Mouse (Mus musculus) embryonic facial prominence, embryonic 11.5 days (tissue): ENCODE results near the gene Rpia. TPM values are rescaled to one million over a fixed set of nuclear protein-coding genes. Genes with fewer than 3 reads are reported as not detected.
"Not testable (repeated sequence)": the region's sequence is repeated elsewhere in the genome, so short reads cannot be mapped to it uniquely, and the experiment has no call there.

ENCODE experiments used
- ATAC-seq: fragments of 200-750 bp; cut with Nextera tagmentation; replicated peaks from 2 replicates; pipeline ENCODE4 v1.8.0; 2017; ENCODE audit warnings: low read depth; ENCODE audit not compliant: insufficient number of reproducible peaks, low FRiP score, low TSS enrichment
- DNase-seq: peaks from one replicate; pipeline ENCODE4 v3.0.0-alpha.2; 2015; ENCODE audit warnings: low spot score
- H3K27ac ChIP-seq: fragments of 300-500 bp; sonication (generic); replicated peaks from 2 replicates; pipeline ENCODE4 v1.5.1; 2014; ENCODE audit warnings: mild to moderate bottlenecking, low read depth, low read length, control low read depth
- H3K27me3 ChIP-seq: fragments of 300-500 bp; sonication (generic); 2 replicates; pipeline ENCODE4 v1.6.1; 2014; ENCODE audit warnings: mild to moderate bottlenecking, low read length, moderate library complexity, mixed read lengths; ENCODE audit not compliant: control insufficient read depth, insufficient read depth
- H3K36me3 ChIP-seq: fragments of 300-500 bp; sonication (generic); replicated peaks from 2 replicates; pipeline ENCODE4 v1.6.1; 2014; ENCODE audit warnings: low read depth, mild to moderate bottlenecking, low read length, moderate library complexity, mixed read lengths; ENCODE audit not compliant: control insufficient read depth, insufficient read depth
- H3K4me1 ChIP-seq: fragments of 300-500 bp; sonication (generic); 2 replicates; pipeline ENCODE4 v1.6.1; 2014; ENCODE audit warnings: low read length, mixed read lengths; ENCODE audit not compliant: control insufficient read depth, insufficient read depth
- H3K4me2 ChIP-seq: fragments of 300-500 bp; sonication (generic); 2 replicates; pipeline ENCODE4 v1.6.1; 2014; ENCODE audit warnings: low read depth, mild to moderate bottlenecking, control low read depth, low read length, moderate library complexity
- H3K4me3 ChIP-seq: fragments of 300-500 bp; sonication (generic); 2 replicates; pipeline ENCODE4 v1.5.1; 2014; ENCODE audit warnings: low read depth, low read length, control low read depth
- H3K9ac ChIP-seq: fragments of 300-500 bp; sonication (generic); replicated peaks from 2 replicates; pipeline ENCODE4 v1.6.1; 2014; ENCODE audit warnings: mild to moderate bottlenecking, control low read depth, low read length
- H3K9me3 ChIP-seq: fragments of 300-500 bp; sonication (generic); replicated peaks from 2 replicates; pipeline ENCODE4 v1.6.1; 2016; ENCODE audit warnings: mild to moderate bottlenecking, low read length, inconsistent platforms, mixed read lengths; ENCODE audit not compliant: control insufficient read depth
- WGBS: fragments of 180-500 bp; shearing (Covaris S2); extraction: QIAGEN DNeasy Blood & Tissue Kit; methylation state at CpG from one replicate; pipeline ENCODE4 v1.1.7; 2014; 5-methylcytosine and 5-hydroxymethylcytosine counted together
- polyA plus RNA-seq: library from polyadenylated mRNA; unstranded; fragments of >200 nt; fragmentation: Nextera tagmentation; extraction: Ambion mirVana; gene quantifications from 2 replicates; pipeline ENCODE4 v1.2.1, GENCODE M21; 2014

Gene Rpia
- polyA plus RNA-seq, 1 experiment from 2014 or later: 2.1 TPM

DNA sequence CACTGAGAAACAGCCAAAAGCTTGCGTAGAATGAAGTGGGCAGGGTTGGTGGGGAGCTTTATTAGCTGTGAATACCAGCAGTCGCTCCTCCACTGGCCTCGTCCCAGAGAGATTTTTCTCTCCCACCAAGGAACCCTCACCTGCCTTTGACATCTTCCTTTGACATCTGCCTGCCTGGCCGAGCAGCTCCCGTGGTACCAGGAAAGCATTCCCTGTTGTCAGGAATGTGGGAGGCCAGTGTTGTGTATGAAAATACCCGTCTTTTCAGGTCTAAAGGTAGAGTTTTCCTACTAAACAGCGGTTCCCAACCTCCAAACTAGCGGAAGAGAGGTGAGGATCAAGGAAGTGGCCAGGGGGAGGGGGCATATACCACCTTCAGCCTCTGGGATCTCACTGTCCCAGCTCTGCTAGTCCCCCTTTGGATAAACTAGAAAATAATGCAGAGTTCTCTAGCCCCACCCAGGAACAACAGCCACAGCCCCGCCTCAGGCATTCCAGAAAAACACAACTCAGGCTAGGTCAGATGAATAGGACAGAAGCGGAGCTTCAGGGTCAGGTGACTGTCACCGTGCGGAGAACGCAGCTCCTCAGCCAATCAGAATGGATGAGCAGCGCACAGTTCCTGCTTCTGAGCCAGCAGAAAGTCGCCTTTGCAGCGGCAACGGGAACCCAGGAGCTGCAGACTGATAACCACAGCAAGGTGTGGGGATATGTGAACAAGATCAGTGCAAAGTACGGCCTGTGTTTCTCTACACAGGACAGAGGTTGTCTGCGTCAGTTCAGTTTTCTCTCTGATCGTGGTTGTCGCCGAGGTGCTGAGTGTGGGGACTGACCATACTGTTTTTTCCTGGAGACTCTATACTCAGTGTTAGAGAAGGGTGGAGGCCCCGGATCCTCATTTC lies 32.3 kb upstream of the Rpia start:
- Histone ChIP-seq H3K9ac (peak overlapping the region; percentile 46), H3K4me1 (no peaks in the 10 kb centered on the region), H3K27me3 (no peaks in the 10 kb centered on the region), H3K9me3 (no peaks in the 10 kb centered on the region), H3K4me2 (peak overlapping the region; percentile 62), H3K27ac (no peak overlapping the region), H3K4me3 (peak overlapping the region; percentile 31), H3K36me3 (no peaks in the 10 kb centered on the region)
- WGBS: 9% methylated on average over 23 of the region's 23 CpGs
- DNase-seq (peak; percentile 74), ATAC-seq (peak; percentile 84)

DNA sequence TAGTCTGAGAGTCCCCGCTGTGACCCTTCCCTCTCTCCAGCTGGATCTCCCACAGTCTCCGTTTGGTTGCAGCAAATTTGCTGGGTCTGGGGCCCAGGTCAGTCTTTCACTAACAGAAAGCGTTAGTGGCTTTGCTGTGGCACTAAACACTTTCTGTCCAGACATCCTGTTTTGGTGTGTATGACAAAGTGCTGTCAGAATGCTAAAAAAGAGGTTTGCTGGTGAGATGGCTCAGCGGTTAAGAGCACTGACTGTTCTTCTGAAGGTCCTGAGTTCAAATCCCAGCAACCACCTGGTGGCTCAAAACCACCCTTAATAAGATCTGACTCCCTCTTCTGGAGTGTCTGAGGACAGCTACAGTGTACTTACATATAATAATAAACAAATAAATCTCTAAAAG lies 31.2 kb upstream of the Rpia start:
- H3K27me3 ChIP-seq, ATAC-seq, H3K4me2 ChIP-seq, H3K4me3 ChIP-seq, H3K27ac ChIP-seq, H3K9ac ChIP-seq, H3K9me3 ChIP-seq, H3K4me1 ChIP-seq, DNase-seq, H3K36me3 ChIP-seq: not testable (repeated sequence)
- 76% methylated on average over 4 of the region's 4 CpGs for WGBS

DNA sequence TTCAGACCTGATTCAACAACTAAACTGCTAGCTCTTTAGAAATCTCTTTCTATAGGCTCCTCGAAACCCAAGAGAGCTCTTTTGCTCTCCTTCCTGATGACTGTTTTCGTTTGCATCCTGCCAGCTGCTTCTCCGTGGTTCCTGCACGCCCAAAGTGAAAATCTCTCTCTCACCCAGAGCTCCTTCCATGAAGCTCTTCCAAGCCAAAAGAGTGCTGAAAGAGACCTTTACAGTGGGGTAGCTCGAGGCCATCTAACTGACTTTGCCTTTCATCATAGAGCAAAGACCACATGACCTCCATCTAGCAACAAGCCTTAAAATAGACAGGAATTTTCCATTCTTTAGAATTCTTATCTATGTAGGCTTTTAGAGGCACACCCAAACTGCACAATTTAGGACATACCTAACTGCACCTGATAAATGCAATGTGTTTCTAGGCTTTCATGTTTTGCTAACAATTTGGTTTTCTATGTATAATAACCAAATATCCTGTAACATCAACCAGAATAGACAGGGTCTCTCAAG lies 30.4 kb upstream of the Rpia start:
- DNase-seq: no peak
- 62% methylated on average over 5 of the region's 5 CpGs for WGBS
- H3K27me3 ChIP-seq: no peaks in the 10 kb centered on the region
- H3K9ac ChIP-seq: no peak overlapping the region
- ATAC-seq: no peak
- H3K4me1 ChIP-seq: no peaks in the 10 kb centered on the region
- H3K9me3 ChIP-seq: no peaks in the 10 kb centered on the region
- no peak overlapping the region for H3K27ac ChIP-seq
- H3K36me3 ChIP-seq: no peaks in the 10 kb centered on the region
- H3K4me3 ChIP-seq: no peak overlapping the region
- no peak overlapping the region for H3K4me2 ChIP-seq

DNA sequence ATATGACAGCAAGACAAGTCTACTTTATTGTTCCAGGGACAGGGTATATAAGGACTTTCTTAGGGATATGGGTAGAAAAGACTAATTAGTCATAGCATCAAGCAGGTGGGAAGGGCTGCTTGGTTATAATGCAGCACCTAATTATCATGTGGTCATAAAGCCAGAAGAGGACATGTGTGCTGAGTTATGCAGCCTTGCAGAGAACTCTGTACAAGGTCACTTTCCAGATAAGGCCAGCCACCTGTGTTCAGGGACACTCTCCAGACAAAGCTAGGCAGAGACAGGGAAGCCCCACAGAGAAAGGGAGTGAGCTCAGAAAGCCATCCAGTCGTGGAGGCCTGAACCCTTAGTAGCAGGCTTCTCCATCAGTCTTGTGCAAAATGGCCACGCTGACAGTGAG lies 29.5 kb upstream of the Rpia start:
- DNase-seq (no peak), ATAC-seq (no peak)
- Histone ChIP-seq H3K4me2 (no peak overlapping the region), H3K4me1 (no peaks in the 10 kb centered on the region), H3K27me3 (no peaks in the 10 kb centered on the region), H3K36me3 (no peaks in the 10 kb centered on the region), H3K9ac (no peak overlapping the region), H3K27ac (no peak overlapping the region), H3K4me3 (no peak overlapping the region), H3K9me3 (no peaks in the 10 kb centered on the region)
- WGBS: 72% methylated on average over 2 of the region's 2 CpGs

DNA sequence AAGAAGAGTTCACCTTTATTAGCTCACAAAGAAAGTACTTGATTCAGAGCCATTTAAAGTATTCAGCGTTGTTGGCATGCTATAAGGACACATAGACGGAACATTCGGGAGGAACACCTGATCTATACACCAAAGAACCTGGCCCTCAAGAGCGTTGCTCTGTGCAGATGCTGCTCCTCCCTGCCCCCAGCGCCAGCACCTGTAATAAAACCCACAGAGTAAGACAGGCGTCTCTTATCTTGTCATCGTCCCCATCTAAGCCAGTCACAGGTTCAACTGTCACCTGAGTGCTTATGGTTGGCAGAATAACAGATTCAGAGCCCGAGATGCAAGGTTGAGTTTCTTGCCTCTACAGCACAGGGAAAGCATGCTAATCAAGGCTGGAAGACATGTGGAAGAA lies 23.4 kb upstream of the Rpia start:
- no peaks in the 10 kb centered on the region for H3K27me3 ChIP-seq
- no peak overlapping the region for H3K9ac ChIP-seq
- no peaks in the 10 kb centered on the region for H3K9me3 ChIP-seq
- 87% methylated on average over 8 of the region's 8 CpGs for WGBS
- no peak overlapping the region for H3K4me3 ChIP-seq
- no peak for DNase-seq
- H3K4me1 ChIP-seq: no peaks in the 10 kb centered on the region
- H3K4me2 ChIP-seq: no peak overlapping the region
- no peak overlapping the region for H3K27ac ChIP-seq
- no peak for ATAC-seq
- H3K36me3 ChIP-seq: no peaks in the 10 kb centered on the region

DNA sequence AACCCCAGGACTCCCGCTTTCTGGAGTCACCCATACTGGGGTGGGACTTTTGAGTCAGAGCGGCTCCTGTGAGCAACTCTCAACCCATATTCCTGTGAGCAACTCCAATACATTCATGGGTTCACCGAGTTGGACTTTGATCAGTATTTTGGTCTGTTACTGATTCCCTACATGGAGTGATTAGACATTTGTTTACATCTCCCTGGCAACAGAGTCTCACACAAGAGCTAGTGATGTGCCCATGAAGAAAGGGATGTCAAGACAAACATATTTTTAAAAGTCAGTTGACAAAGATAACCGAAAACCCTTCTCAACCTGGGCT lies 22.6 kb upstream of the Rpia start:
- Histone ChIP-seq H3K27ac (no peak overlapping the region), H3K9me3 (no peaks in the 10 kb centered on the region), H3K4me2 (no peak overlapping the region), H3K4me3 (no peak overlapping the region), H3K4me1 (no peaks in the 10 kb centered on the region), H3K27me3 (no peaks in the 10 kb centered on the region), H3K9ac (no peak overlapping the region), H3K36me3 (no peaks in the 10 kb centered on the region)
- 85% methylated on average over 4 of the region's 4 CpGs for WGBS
- ATAC-seq (no peak), DNase-seq (no peak)

DNA sequence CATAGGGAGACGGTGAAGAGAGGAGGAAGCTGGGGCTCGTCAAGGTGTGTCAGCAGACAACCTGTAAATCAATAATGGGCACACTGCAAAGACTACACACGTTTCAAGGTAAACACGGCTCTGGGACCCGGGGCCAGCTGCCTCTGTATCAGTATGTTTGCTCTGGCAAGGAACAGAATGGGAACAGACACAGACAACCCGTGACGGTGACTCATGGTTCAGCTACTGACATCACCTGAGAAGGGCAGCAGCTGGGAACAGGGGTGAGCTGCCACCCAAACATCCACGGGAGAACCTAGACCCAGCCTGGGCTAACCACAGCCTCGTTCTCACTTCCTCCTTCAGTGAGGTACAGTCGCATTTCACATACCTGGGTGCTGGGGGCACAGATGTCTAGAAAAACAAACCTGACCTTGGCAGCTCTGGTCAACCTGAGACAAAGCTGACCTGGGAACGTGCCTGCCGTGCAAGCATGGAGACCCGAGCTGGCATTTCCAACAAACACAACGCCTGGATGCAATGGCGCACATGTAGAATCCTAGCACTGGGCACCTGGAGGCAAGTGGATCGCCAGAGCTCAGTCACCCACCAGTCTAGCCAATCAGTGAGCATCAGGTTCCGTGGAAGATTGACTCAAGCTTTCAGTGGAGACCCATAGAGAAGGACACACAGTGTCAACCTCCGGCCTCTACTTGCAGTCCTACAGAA lies 22.0 kb upstream of the Rpia start:
- ATAC-seq: no peak
- H3K9ac ChIP-seq: no peak overlapping the region
- no peak for DNase-seq
- no peaks in the 10 kb centered on the region for H3K4me1 ChIP-seq
- no peaks in the 10 kb centered on the region for H3K27me3 ChIP-seq
- H3K4me2 ChIP-seq: no peak overlapping the region
- H3K36me3 ChIP-seq: no peaks in the 10 kb centered on the region
- H3K4me3 ChIP-seq: no peak overlapping the region
- no peaks in the 10 kb centered on the region for H3K9me3 ChIP-seq
- WGBS: 85% methylated on average over 18 of the region's 18 CpGs
- no peak overlapping the region for H3K27ac ChIP-seq

DNA sequence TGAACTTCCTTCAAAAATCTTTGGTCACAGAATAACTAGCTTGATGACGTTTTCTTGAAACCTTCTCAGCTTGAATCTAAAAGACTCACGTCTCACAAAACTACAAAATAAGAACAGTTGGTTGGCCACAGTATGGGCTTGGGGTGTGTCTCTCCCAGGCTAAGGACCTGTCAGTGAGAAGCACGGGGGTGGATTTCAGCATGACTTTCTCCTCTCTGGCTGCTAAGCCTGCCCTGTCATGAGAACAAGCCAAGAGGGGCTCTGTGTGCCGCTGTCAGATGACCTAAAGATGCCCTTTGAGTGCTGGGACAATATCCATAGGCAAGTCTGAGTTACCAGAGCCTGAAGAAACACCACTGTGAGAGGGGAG lies 20.5 kb upstream of the Rpia start:
- Histone ChIP-seq H3K27ac (no peak overlapping the region), H3K4me3 (no peak overlapping the region), H3K4me1 (no peaks in the 10 kb centered on the region), H3K27me3 (no peaks in the 10 kb centered on the region), H3K36me3 (no peaks in the 10 kb centered on the region), H3K9me3 (no peaks in the 10 kb centered on the region), H3K4me2 (no peak overlapping the region), H3K9ac (no peak overlapping the region; the same call in 1 of the 2 replicates)
- no peak for ATAC-seq
- 37% methylated on average over 4 of the region's 4 CpGs for WGBS
- no peak for DNase-seq
